ENCODE assay signal across 23 mouse cellular contexts in the genomic region with DNA sequence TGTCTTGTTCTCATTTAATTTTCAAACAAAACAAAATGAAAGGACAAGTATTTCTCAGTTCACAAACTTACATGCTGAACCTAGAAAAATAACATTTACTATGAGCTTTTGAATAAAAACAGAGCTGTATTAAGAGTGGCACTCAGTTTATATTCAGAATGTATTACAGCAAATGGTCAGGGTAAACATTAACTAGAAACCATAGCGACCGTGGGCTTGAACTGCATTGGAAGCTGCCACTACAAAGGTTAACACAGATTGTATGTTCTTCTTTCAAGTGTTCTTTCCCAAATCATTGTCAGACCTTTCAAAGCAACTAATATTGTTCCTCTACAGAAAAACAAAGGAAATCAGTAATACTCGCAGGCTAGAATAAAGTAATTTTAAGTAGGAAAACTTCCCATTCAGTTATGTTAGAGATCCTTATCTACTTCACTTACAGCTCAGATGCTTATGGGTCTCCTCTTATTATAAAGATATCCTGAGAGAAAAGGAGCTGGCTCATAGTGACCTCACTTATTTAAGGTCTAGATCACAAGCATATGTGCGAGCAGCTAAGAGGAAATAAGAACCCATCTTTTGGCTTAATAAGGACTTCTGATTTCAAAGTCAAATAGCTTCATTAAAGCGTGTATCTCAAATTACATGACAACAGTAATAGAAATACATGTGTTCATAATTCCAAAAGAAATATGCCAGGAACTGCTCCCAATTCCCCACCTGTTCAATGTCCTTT. TPM values are rescaled to one million over a fixed set of nuclear protein-coding genes. Genes with fewer than 3 reads are reported as not detected.
A peak's percentile ranks its signal among the peaks of the same experiment; 100 is the strongest.
DNase-seq lines count a peak whose midpoint lies in the region; ATAC-seq and TF ChIP-seq lines count a peak whose summit lies in the region.
"Had no signal": no experiment of that assay in that cellular context is flagged by ENCODE, and none has a peak within 500 bp of the region (broad histone marks: within the 10 kb centered on the region; RNA-seq: fewer than 3 reads in every experiment).

No protein-coding gene starts in this region.

- no peak overlapping the region for H3K4me3 ChIP-seq in kidney, embryonic 15.5 days (replicated peaks)
- no peak overlapping the region for H3K4me3 ChIP-seq in liver, embryonic 11.5 days (ENCODE audit: low read depth, low read length)
- H3K4me3 ChIP-seq in liver, embryonic 12.5 days = no peak overlapping the region
- H3K4me3 ChIP-seq in intestine, embryonic 16.5 days (ENCODE audit: low read length) = no peak overlapping the region
- H3K4me3 ChIP-seq in liver, postnatal 0 days (ENCODE audit: low read depth, low read length) = no peak overlapping the region
- H3K4me3 ChIP-seq: embryonic facial prominence, embryonic 13.5 days; forebrain, embryonic 10.5 days; forebrain, embryonic 15.5 days; heart, adult 2 months; heart, embryonic 12.5 days; hindbrain, embryonic 13.5 days; limb, embryonic 13.5 days; midbrain, embryonic 15.5 days had no signal

- TF ChIP-seq EP300 in liver, postnatal 0 days (IDR thresholded peaks at IDR 0.05; ENCODE audit: low read depth) = no peak

- peaks cover 29% of the 10 kb centered on the region for H3K36me3 ChIP-seq in kidney, embryonic 15.5 days
- H3K36me3 ChIP-seq in liver, embryonic 11.5 days (ENCODE audit: control insufficient read depth, insufficient read depth, low read length) = peaks cover 4% of the 10 kb centered on the region
- H3K36me3 ChIP-seq in liver, embryonic 12.5 days = peaks cover 36% of the 10 kb centered on the region
- no peaks in the 10 kb centered on the region for H3K36me3 ChIP-seq in intestine, embryonic 16.5 days (ENCODE audit: control insufficient read depth, insufficient read depth, low read length)
- H3K36me3 ChIP-seq in liver, postnatal 0 days (replicated peaks; ENCODE audit: insufficient read depth, low read length) = peaks cover 21% of the 10 kb centered on the region
- H3K36me3 ChIP-seq: midbrain, embryonic 15.5 days had no signal

- no peak for TF ChIP-seq CTCF in liver, postnatal 0 days (IDR thresholded peaks at IDR 0.05; ENCODE audit: low read depth)

- H3K27me3 ChIP-seq in kidney, embryonic 15.5 days = no peaks in the 10 kb centered on the region
- H3K27me3 ChIP-seq in liver, embryonic 11.5 days (replicated peaks; ENCODE audit: control insufficient read depth, insufficient read depth, low read length) = no peaks in the 10 kb centered on the region
- no peaks in the 10 kb centered on the region for H3K27me3 ChIP-seq in liver, embryonic 12.5 days (replicated peaks)
- no peaks in the 10 kb centered on the region for H3K27me3 ChIP-seq in intestine, embryonic 16.5 days (replicated peaks; ENCODE audit: control insufficient read depth, insufficient read depth, low read length)
- H3K27me3 ChIP-seq in liver, postnatal 0 days (ENCODE audit: insufficient read depth, low read length) = no peaks in the 10 kb centered on the region
- H3K27me3 ChIP-seq: embryonic facial prominence, embryonic 13.5 days; forebrain, embryonic 15.5 days; heart, embryonic 12.5 days; hindbrain, embryonic 13.5 days; limb, embryonic 13.5 days; midbrain, embryonic 15.5 days had no signal

- no peak for DNase-seq in kidney, adult 11 months
- DNase-seq in liver, embryonic 11.5 days (ENCODE audit: low spot score) = no peak
- DNase-seq in liver, postnatal 0 days = no peak
- no peak for DNase-seq in cerebellum, postnatal 14 days
- DNase-seq: cerebellum, adult 8-10 months; cerebellum, postnatal 36 days; heart, adult 2 months; heart, postnatal 4 days; lung, adult 18-20 months; lung, postnatal 10 days; right cerebral cortex, postnatal 4 days; thymus, adult 2 months; thymus, postnatal 36 days had no signal

- no peak for ATAC-seq in kidney, embryonic 15.5 days (replicated peaks; ENCODE audit: low FRiP score)
- no peak for ATAC-seq in liver, embryonic 11.5 days (replicated peaks; ENCODE audit: low FRiP score)
- ATAC-seq in liver, embryonic 12.5 days = no peak
- peak; percentile 72; the same call in 1 of the 2 replicates for ATAC-seq in intestine, embryonic 16.5 days
- ATAC-seq in liver, postnatal 0 days = peak; percentile 50; the same call in 1 of the 2 replicates
- ATAC-seq: forebrain, embryonic 15.5 days; midbrain, embryonic 15.5 days had no signal

- no peak overlapping the region for H3K9ac ChIP-seq in kidney, embryonic 15.5 days
- H3K9ac ChIP-seq in liver, embryonic 11.5 days (ENCODE audit: low read depth, low read length) = no peak overlapping the region
- H3K9ac ChIP-seq in liver, embryonic 12.5 days = no peak overlapping the region
- no peak overlapping the region for H3K9ac ChIP-seq in intestine, embryonic 16.5 days (ENCODE audit: low read depth, low read length)
- H3K9ac ChIP-seq in liver, postnatal 0 days (replicated peaks) = no peak overlapping the region
- H3K9ac ChIP-seq: embryonic facial prominence, embryonic 13.5 days; forebrain, embryonic 15.5 days; heart, embryonic 12.5 days; hindbrain, embryonic 13.5 days; limb, embryonic 13.5 days; midbrain, embryonic 15.5 days had no signal

- H3K4me1 ChIP-seq in kidney, embryonic 15.5 days = peaks cover 14% of the 10 kb centered on the region
- peaks cover 5% of the 10 kb centered on the region; the same call in 1 of the 2 replicates for H3K4me1 ChIP-seq in liver, embryonic 11.5 days (replicated peaks; ENCODE audit: control insufficient read depth, insufficient read depth, low read length)
- peaks cover 29% of the 10 kb centered on the region for H3K4me1 ChIP-seq in liver, embryonic 12.5 days
- peaks cover 7% of the 10 kb centered on the region for H3K4me1 ChIP-seq in intestine, embryonic 16.5 days (ENCODE audit: control insufficient read depth, insufficient read depth, low read length)
- peaks cover 7% of the 10 kb centered on the region for H3K4me1 ChIP-seq in liver, postnatal 0 days (ENCODE audit: insufficient read depth)
- H3K4me1 ChIP-seq: forebrain, embryonic 10.5 days had no signal

- peak overlapping the region; percentile 70 for H3K27ac ChIP-seq in kidney, embryonic 15.5 days
- H3K27ac ChIP-seq in liver, embryonic 11.5 days (ENCODE audit: low read depth, low read length) = no peak overlapping the region
- H3K27ac ChIP-seq in liver, embryonic 12.5 days = no peak overlapping the region
- H3K27ac ChIP-seq in intestine, embryonic 16.5 days (ENCODE audit: low read length) = peak overlapping the region; percentile 56
- H3K27ac ChIP-seq in liver, postnatal 0 days (ENCODE audit: low read depth) = no peak overlapping the region
- H3K27ac ChIP-seq: embryonic facial prominence, embryonic 13.5 days; forebrain, embryonic 10.5 days; forebrain, embryonic 15.5 days; heart, adult 2 months; hindbrain, embryonic 13.5 days; limb, embryonic 13.5 days; midbrain, embryonic 15.5 days had no signal

- no peak overlapping the region for H3K4me2 ChIP-seq in kidney, embryonic 15.5 days
- peak overlapping the region; percentile 16; the same call in 1 of the 2 replicates for H3K4me2 ChIP-seq in liver, embryonic 11.5 days
- no peak overlapping the region for H3K4me2 ChIP-seq in liver, embryonic 12.5 days
- H3K4me2 ChIP-seq in intestine, embryonic 16.5 days (ENCODE audit: low read depth, low read length) = no peak overlapping the region
- peak overlapping the region; percentile 26; the same call in 1 of the 2 replicates for H3K4me2 ChIP-seq in liver, postnatal 0 days (ENCODE audit: low read depth, low read length)
- H3K4me2 ChIP-seq: embryonic facial prominence, embryonic 13.5 days; forebrain, embryonic 15.5 days; heart, embryonic 12.5 days; hindbrain, embryonic 13.5 days; limb, embryonic 13.5 days; midbrain, embryonic 15.5 days had no signal

- no peaks in the 10 kb centered on the region for H3K9me3 ChIP-seq in kidney, embryonic 15.5 days (replicated peaks)
- H3K9me3 ChIP-seq in liver, embryonic 11.5 days (ENCODE audit: control insufficient read depth, low read length) = no peaks in the 10 kb centered on the region
- no peaks in the 10 kb centered on the region for H3K9me3 ChIP-seq in liver, embryonic 12.5 days (replicated peaks)
- H3K9me3 ChIP-seq in intestine, embryonic 16.5 days (ENCODE audit: control insufficient read depth, low read length) = no peaks in the 10 kb centered on the region
- no peaks in the 10 kb centered on the region for H3K9me3 ChIP-seq in liver, postnatal 0 days (ENCODE audit: low read length)
- H3K9me3 ChIP-seq: embryonic facial prominence, embryonic 13.5 days; forebrain, embryonic 10.5 days; forebrain, embryonic 15.5 days; heart, embryonic 12.5 days; hindbrain, embryonic 13.5 days; limb, embryonic 13.5 days; midbrain, embryonic 15.5 days had no signal

- 71% methylated on average over 5 of the region's 5 CpGs for WGBS in kidney, embryonic 15.5 days
- WGBS in liver, embryonic 11.5 days = 80% methylated on average over 5 of the region's 5 CpGs
- 72% methylated on average over 5 of the region's 5 CpGs for WGBS in liver, embryonic 12.5 days (ENCODE audit: insufficient replicate concordance)
- WGBS in intestine, embryonic 16.5 days = 47% methylated on average over 5 of the region's 5 CpGs
- WGBS in liver, postnatal 0 days (ENCODE audit: insufficient replicate concordance) = 73% methylated on average over 5 of the region's 5 CpGs

RNA-seq across cellular contexts. Expression of a gene that starts 9.8 kb away (rescaled TPM):
- polyA plus RNA-seq in kidney, embryonic 15.5 days (2015; fragmentation: Nextera tagmentation; extraction: Ambion mirVana) = 8.5 and 10.2 TPM in 2 replicates
- polyA plus RNA-seq in liver, embryonic 11.5 days (2014; fragmentation: Nextera tagmentation; extraction: Ambion mirVana) = 7.6 and 8.9 TPM in 2 replicates
- polyA plus RNA-seq in liver, embryonic 12.5 days (2016; fragmentation: Nextera tagmentation; extraction: Ambion mirVana) = 4.4 and 4.5 TPM in 2 replicates
- polyA plus RNA-seq in intestine, embryonic 16.5 days (2015; fragmentation: Nextera tagmentation; extraction: Ambion mirVana) = 5.8 and 5.9 TPM in 2 replicates
- 2.9 and 3.6 TPM in 2 replicates for polyA plus RNA-seq in liver, postnatal 0 days (2015; fragmentation: Nextera tagmentation; extraction: Ambion mirVana)

Comparison
In these comparisons a context has a peak if more than half of its experiments do, and no peak if none do; other contexts are left out.
1. ATAC-seq: peak in intestine, embryonic 16.5 days (single experiment) and liver, postnatal 0 days (single experiment); none in kidney, embryonic 15.5 days (single experiment), liver, embryonic 11.5 days (single experiment) and liver, embryonic 12.5 days (single experiment).
2. H3K4me2 ChIP-seq: peak in liver, embryonic 11.5 days (single experiment) and liver, postnatal 0 days (single experiment); none in kidney, embryonic 15.5 days (single experiment), liver, embryonic 12.5 days (single experiment) and intestine, embryonic 16.5 days (single experiment).
3. H3K27ac ChIP-seq: peak in kidney, embryonic 15.5 days (single experiment) and intestine, embryonic 16.5 days (single experiment); none in liver, embryonic 11.5 days (single experiment), liver, embryonic 12.5 days (single experiment) and liver, postnatal 0 days (single experiment).